Mouse (Mus musculus) yolk sac, embryonic 10.5 days (tissue): ENCODE data around the gene Dnmt3b.

Source experiments
- DNase-seq: peaks from one replicate; pipeline ENCODE4 v3.0.0-alpha.2; 2017; ENCODE audit warnings: low spot score

Dnmt3b gene

GRCm38 (mm10) chr2:153649298-153650013 lies at the start of gene Dnmt3b:
Gene Dnmt3b, plus strand, starts transcription at chr2:153649450.
- DNase-seq = peak; percentile 77

GRCm38 (mm10) chr2:153600021-153600666 lies 49.1 kb upstream of the Dnmt3b start:
- no peak for DNase-seq

- DNase-seq = no peak
These were observed 48.3 kb upstream of the Dnmt3b start for GRCm38 (mm10) chr2:153600667-153601648.

GRCm38 (mm10) chr2:153603724-153604123 lies 45.5 kb upstream of the Dnmt3b start:
- no peak for DNase-seq

- no peak for DNase-seq
These were observed 42.8 kb upstream of the Dnmt3b start for GRCm38 (mm10) chr2:153606421-153606820.

GRCm38 (mm10) chr2:153607870-153608515 lies 41.3 kb upstream of the Dnmt3b start:
- DNase-seq = no peak

- DNase-seq = no peak
These were observed 40.2 kb upstream of the Dnmt3b start for GRCm38 (mm10) chr2:153609058-153609457.

- peak; percentile 83 for DNase-seq
These were observed 39.7 kb upstream of the Dnmt3b start for GRCm38 (mm10) chr2:153609548-153609947.

- peak; percentile 34 for DNase-seq
These were observed 38.6 kb upstream of the Dnmt3b start for GRCm38 (mm10) chr2:153610426-153611240.

- no peak for DNase-seq
These were observed 38.0 kb upstream of the Dnmt3b start for GRCm38 (mm10) chr2:153611241-153611630.

GRCm38 (mm10) chr2:153611743-153612142 lies 37.5 kb upstream of the Dnmt3b start:
- no peak for DNase-seq

GRCm38 (mm10) chr2:153612594-153613281 lies 36.5 kb upstream of the Dnmt3b start:
- no peak for DNase-seq

- no peak for DNase-seq
These were observed 32.4 kb upstream of the Dnmt3b start for GRCm38 (mm10) chr2:153616893-153617292.

GRCm38 (mm10) chr2:153618439-153618838 lies 30.8 kb upstream of the Dnmt3b start:
- no peak for DNase-seq

- DNase-seq = no peak
These were observed 30.4 kb upstream of the Dnmt3b start for GRCm38 (mm10) chr2:153618889-153619288.

- no peak for DNase-seq
These were observed 26.8 kb upstream of the Dnmt3b start for GRCm38 (mm10) chr2:153622449-153622848.

GRCm38 (mm10) chr2:153630950-153631349 lies 18.3 kb upstream of the Dnmt3b start:
- DNase-seq = no peak

- peak; percentile 79 for DNase-seq
These were observed 17.0 kb upstream of the Dnmt3b start, which contains the start of gene Commd7 for GRCm38 (mm10) chr2:153631976-153632870. Gene Commd7, minus strand, starts transcription at chr2:153632781.

GRCm38 (mm10) chr2:153632871-153633226 lies 16.4 kb upstream of the Dnmt3b start:
- no peak for DNase-seq
